Mouse (Mus musculus) 416B (cell line): Measurements from ENCODE around the gene Plxnb3.

Experiments used
- DNase-seq: peaks from one replicate; pipeline ENCODE4 v3.0.0; 2011; ENCODE audit warnings: low read depth

Plxnb3 gene

GRCm38 (mm10) chrX:73785666-73786065 lies 28.8 kb downstream of the Plxnb3 start:
- DNase-seq: peak; percentile 17

DNA sequence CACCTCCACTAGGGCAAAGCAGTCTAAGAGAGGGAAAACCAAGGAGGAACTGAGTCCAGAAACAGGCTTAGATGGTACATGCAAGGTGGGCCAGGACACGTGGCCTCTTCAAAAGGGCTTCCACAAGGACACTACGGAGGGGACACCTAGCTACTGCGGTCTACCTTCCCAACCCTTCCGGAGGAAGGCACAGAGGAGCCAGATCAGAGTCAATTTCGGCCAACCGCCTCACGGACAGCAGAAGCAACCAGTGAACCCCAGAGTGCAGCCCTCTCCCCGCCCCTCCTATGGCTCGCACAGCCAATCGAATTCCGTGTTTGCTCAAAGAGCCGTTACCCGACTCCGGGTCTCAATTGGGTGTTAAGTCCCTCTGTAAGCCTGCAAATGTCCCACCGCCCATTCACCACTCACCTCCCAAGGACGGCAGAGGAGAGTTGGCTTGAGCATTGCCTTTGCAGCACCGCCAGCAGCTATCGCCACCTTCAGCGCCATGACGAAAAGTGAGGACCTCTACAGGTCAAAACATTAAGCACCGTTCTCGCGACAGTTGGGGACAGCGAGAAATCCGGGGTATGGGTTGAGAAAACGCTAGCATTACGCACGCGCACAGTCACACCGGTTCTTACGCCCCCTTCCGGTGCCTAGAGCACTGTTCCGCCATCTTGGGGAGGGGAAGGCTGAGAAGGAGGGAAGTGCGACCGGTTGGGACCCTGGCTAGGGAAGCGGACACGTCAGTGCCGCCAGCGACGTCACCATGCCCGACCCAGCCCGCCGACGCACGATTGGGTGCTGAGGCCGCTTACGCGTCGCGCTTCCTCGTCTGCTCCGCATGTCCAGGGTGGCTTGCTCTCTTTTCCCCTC lies 29.7 kb downstream of the Plxnb3 start, which contains the start of the genes Idh3g and Ssr4:
Gene Idh3g, minus strand, starts transcription at position 534 of the 861 bp plus-strand sequence.
Gene Ssr4, plus strand, starts transcription at position 665 of the 861 bp plus-strand sequence.
- DNase-seq: peak; percentile 98

- no peak for DNase-seq
These were observed 30.3 kb downstream of the Plxnb3 start for GRCm38 (mm10) chrX:73787225-73787558.

GRCm38 (mm10) chrX:73788501-73788900 lies 31.6 kb downstream of the Plxnb3 start:
- no peak for DNase-seq

- DNase-seq: no peak
These were observed 36.1 kb downstream of the Plxnb3 start for GRCm38 (mm10) chrX:73793039-73793438.

GRCm38 (mm10) chrX:73793505-73793904 lies 36.6 kb downstream of the Plxnb3 start:
- DNase-seq: no peak

DNA sequence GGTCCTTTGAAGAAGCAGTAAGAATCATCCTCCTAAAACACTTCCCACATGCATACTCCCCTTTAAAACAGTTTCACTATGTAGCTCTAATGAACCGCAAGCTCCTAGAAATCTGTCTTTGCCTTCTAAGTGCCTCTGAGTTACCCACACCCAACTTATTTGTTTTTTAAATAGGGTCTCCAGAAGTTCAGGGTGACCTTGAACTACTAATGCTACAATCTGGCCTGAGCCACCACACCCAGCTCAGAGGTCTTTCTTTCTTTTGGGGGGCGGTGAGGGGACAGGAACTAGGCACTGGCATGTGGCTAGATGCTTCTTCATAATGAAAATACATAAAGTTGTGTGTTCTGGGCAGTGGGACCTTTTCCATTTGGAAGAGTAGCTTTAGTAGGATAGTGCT lies 40.6 kb downstream of the Plxnb3 start:
- DNase-seq: no peak

GRCm38 (mm10) chrX:73798502-73798901 lies 41.6 kb downstream of the Plxnb3 start:
- DNase-seq: peak; percentile 75

DNA sequence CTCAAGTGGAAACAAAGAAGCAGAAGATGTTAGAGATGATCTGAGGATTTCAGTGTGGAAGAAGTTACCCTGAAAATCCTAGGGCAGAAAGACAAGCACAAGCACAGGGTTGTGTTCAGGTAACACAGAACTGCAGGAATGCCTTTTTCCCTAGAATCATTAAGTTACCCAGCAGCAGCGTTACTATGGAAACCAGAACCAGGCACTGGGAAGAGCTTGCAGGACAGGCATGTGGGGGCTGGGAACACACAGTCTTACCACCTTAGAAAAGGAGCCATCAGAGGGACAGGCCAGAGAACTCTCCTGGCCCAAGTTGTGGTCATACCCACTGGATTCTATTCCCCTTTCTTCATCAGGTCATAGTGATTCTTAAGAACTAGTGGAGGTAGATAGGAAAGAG lies 48.9 kb downstream of the Plxnb3 start:
- no peak for DNase-seq

GRCm38 (mm10) chrX:73815072-73815471 lies 58.2 kb downstream of the Plxnb3 start:
- no peak for DNase-seq

GRCm38 (mm10) chrX:73816596-73817314 lies 59.9 kb downstream of the Plxnb3 start:
- DNase-seq: peak; percentile 73
